30 mouse cellular contexts compared by ENCODE assay signal in genomic region chr13:102434372-102434954, GRCm38 (mm10).
A peak's percentile ranks its signal among the peaks of the same experiment; 100 is the strongest.
DNase-seq lines count a peak whose midpoint lies in the region; ATAC-seq and TF ChIP-seq lines count a peak whose summit lies in the region.
"Had no signal": no experiment of that assay in that cellular context is flagged by ENCODE, and none has a peak within 500 bp of the region (broad histone marks: within the 10 kb centered on the region; RNA-seq: fewer than 3 reads in every experiment).

No protein-coding gene starts in this region.

- no peak for DNase-seq in kidney, postnatal 25 days
- no peak for DNase-seq in lung, postnatal 14 days
- peak; percentile 35 for DNase-seq in 416B (ENCODE audit: low read depth)
- DNase-seq in adrenal gland, postnatal 14 days: no peak
- DNase-seq: adrenal gland, adult 2 months; B cell, adult 2 months; cerebellum, adult 2 months; cerebellum, postnatal 14 days; gastrocnemius, adult 2 months; gastrocnemius, postnatal 36 days; heart, adult 18-20 months; heart, postnatal 36 days; kidney, adult 8-10 months; liver, postnatal 0 days; right cerebral cortex, adult 18-20 months; spleen, adult 18-20 months; thymus, adult 2 months; thymus, postnatal 36 days had no signal

- H3K36me3 ChIP-seq in kidney, embryonic 14.5 days (ENCODE audit: control insufficient read depth, insufficient read depth, low read length): no peaks in the 10 kb centered on the region
- H3K36me3 ChIP-seq in lung, embryonic 15.5 days: no peaks in the 10 kb centered on the region
- no peaks in the 10 kb centered on the region for H3K36me3 ChIP-seq in intestine, postnatal 0 days (ENCODE audit: control insufficient read depth, insufficient read depth)
- H3K36me3 ChIP-seq: hindbrain, embryonic 12.5 days; liver, embryonic 12.5 days; midbrain, embryonic 10.5 days; midbrain, embryonic 15.5 days had no signal

- no peaks in the 10 kb centered on the region; the same call in 1 of the 2 replicates for H3K4me1 ChIP-seq in kidney, embryonic 14.5 days (ENCODE audit: control insufficient read depth, insufficient read depth, low read length)
- H3K4me1 ChIP-seq in lung, embryonic 15.5 days: 0 out of 2 replicates have a peak, but pooled peaks cover 4% of the 10 kb centered on the region
- H3K4me1 ChIP-seq in intestine, postnatal 0 days (replicated peaks; ENCODE audit: control insufficient read depth, insufficient read depth, low read length): 0 out of 2 replicates have a peak, but pooled peaks cover 5% of the 10 kb centered on the region
- H3K4me1 ChIP-seq: hindbrain, embryonic 12.5 days; liver, embryonic 12.5 days; midbrain, embryonic 15.5 days had no signal

- no peak overlapping the region for H3K9ac ChIP-seq in kidney, embryonic 14.5 days (ENCODE audit: low read depth, low read length)
- H3K9ac ChIP-seq in lung, embryonic 15.5 days: no peak overlapping the region
- H3K9ac ChIP-seq in intestine, postnatal 0 days (ENCODE audit: low read depth, low read length): no peak overlapping the region
- H3K9ac ChIP-seq: hindbrain, embryonic 12.5 days; liver, embryonic 12.5 days; liver, postnatal 0 days; midbrain, embryonic 15.5 days had no signal

- 31% methylated on average over 3 of the region's 3 CpGs for WGBS in kidney, embryonic 14.5 days
- 24% methylated on average over 3 of the region's 3 CpGs for WGBS in lung, embryonic 15.5 days
- WGBS in intestine, postnatal 0 days: 21% methylated on average over 3 of the region's 3 CpGs

- TF ChIP-seq CTCF in intestine, postnatal 0 days (IDR thresholded peaks at IDR 0.05; ENCODE audit: low read depth): no peak

- no peaks in the 10 kb centered on the region for H3K27me3 ChIP-seq in kidney, embryonic 14.5 days (ENCODE audit: control insufficient read depth, insufficient read depth, low read length)
- H3K27me3 ChIP-seq in lung, embryonic 15.5 days: no peaks in the 10 kb centered on the region
- no peaks in the 10 kb centered on the region for H3K27me3 ChIP-seq in intestine, postnatal 0 days (replicated peaks; ENCODE audit: control insufficient read depth, insufficient read depth, low read length)
- H3K27me3 ChIP-seq: hindbrain, embryonic 12.5 days; liver, embryonic 12.5 days; midbrain, embryonic 15.5 days had no signal

- H3K4me3 ChIP-seq in kidney, embryonic 14.5 days (ENCODE audit: low read length): no peak overlapping the region
- no peak overlapping the region for H3K4me3 ChIP-seq in lung, embryonic 15.5 days
- no peak overlapping the region for H3K4me3 ChIP-seq in intestine, postnatal 0 days (ENCODE audit: low read depth, low read length)
- H3K4me3 ChIP-seq: erythroblast, embryonic 14.5 days; gastrocnemius, adult 2 months; hindbrain, embryonic 12.5 days; liver, embryonic 12.5 days; midbrain, embryonic 10.5 days; midbrain, embryonic 15.5 days had no signal

- H3K4me2 ChIP-seq in kidney, embryonic 14.5 days (replicated peaks; ENCODE audit: low read depth, low read length): no peak overlapping the region
- H3K4me2 ChIP-seq in lung, embryonic 15.5 days: no peak overlapping the region
- H3K4me2 ChIP-seq in intestine, postnatal 0 days (replicated peaks; ENCODE audit: low read depth): no peak overlapping the region
- H3K4me2 ChIP-seq: heart, embryonic 11.5 days; hindbrain, embryonic 12.5 days; liver, embryonic 12.5 days; midbrain, embryonic 15.5 days had no signal

- ATAC-seq in kidney, embryonic 14.5 days (ENCODE audit: low FRiP score, low TSS enrichment): no peak; the same call in 1 of the 2 replicates
- ATAC-seq in lung, embryonic 15.5 days (ENCODE audit: borderline replicate concordance, extremely low read depth, low FRiP score, low TSS enrichment): peak; percentile 52; the same call in 1 of the 2 replicates
- peak; percentile 54; the same call in 1 of the 2 replicates for ATAC-seq in intestine, postnatal 0 days
- ATAC-seq: activated CD4-positive, CD25-positive, alpha-beta regulatory T cell, adult 4 months; forebrain, embryonic 16.5 days; hindbrain, postnatal 0 days; liver, embryonic 12.5 days; liver, postnatal 0 days; midbrain, embryonic 15.5 days had no signal

- H3K9me3 ChIP-seq in kidney, embryonic 14.5 days (ENCODE audit: control insufficient read depth, low read length): no peaks in the 10 kb centered on the region
- H3K9me3 ChIP-seq in lung, embryonic 15.5 days: no peaks in the 10 kb centered on the region
- no peaks in the 10 kb centered on the region for H3K9me3 ChIP-seq in intestine, postnatal 0 days (ENCODE audit: control insufficient read depth)
- H3K9me3 ChIP-seq: hindbrain, embryonic 12.5 days; liver, embryonic 12.5 days; midbrain, embryonic 10.5 days; midbrain, embryonic 15.5 days had no signal

- H3K27ac ChIP-seq in kidney, embryonic 14.5 days (ENCODE audit: low read depth, low read length): peak overlapping the region; percentile 48; the same call in 1 of the 2 replicates
- no peak overlapping the region for H3K27ac ChIP-seq in lung, embryonic 15.5 days
- H3K27ac ChIP-seq in intestine, postnatal 0 days (ENCODE audit: low read depth, low read length): no peak overlapping the region
- H3K27ac ChIP-seq: gastrocnemius, adult 2 months; hindbrain, embryonic 12.5 days; hindbrain, postnatal 0 days; liver, embryonic 12.5 days; midbrain, embryonic 10.5 days; midbrain, embryonic 15.5 days had no signal
